Comparison of ENCODE assay signal across 8 mouse cellular contexts in the genomic region with DNA sequence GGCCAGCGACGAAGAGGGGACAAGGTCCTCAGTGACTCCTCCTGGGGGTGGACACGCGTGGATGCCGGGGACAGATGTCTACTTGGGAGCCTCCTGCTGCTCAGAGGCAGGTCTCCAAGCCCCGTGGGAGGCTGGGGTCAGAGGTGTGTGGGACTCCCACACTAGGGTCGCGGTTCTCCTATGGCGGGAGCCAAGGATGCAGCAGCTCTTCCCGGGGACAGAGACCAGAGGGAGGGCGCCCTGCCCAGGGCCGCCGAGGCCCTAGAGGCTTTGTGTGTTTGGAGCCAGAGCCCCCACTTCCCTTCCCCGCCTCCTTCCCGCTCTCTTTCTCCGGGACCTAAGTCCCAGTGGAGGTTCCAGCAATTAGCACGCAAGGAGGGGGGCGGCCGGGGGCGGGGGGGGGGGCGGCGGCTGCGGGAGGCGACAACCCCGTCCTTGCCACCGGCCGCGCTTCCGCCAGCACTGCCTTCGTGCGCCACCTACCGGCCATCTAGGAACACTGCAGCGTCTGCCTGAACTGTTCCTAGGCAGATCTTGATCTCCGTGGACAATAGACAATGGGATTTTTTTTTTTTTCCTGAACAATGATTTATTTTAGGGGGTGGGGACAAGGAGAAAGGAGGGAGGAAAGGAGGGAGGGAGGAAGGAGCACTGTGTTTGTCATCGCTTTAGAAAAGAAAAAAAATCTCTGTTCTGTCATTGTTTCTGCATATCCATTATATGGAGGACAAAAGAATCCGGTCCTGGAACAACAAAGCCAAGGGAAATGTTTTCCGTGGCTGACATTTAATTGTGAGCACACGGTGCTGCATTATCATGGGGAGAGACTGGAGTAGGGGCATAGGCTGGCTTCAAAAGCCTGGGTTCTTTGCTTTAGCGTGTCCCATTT.
DNase-seq lines count a peak whose midpoint lies in the region; ATAC-seq lines count a peak whose summit lies in the region.

No protein-coding gene starts in this region.

- intact Hi-C loops in left cerebral cortex, postnatal 10 days (cut with DNase I), result loop anchor here (1.0 to 10.0 kb wide), 4 partner anchors 91 to 495 kb away; a partner anchor contains a TSS

- H3K9me3 ChIP-seq in hindbrain, embryonic 15.5 days, result no peaks in the 10 kb centered on the region

- H3K36me3 ChIP-seq in hindbrain, embryonic 15.5 days, result no peaks in the 10 kb centered on the region

- H3K27me3 ChIP-seq in hindbrain, embryonic 15.5 days, result no peaks in the 10 kb centered on the region

- H3K27ac ChIP-seq in hindbrain, embryonic 15.5 days (replicated peaks), result peak overlapping the region; percentile 83

- peak; percentile 65 for DNase-seq in R1 (ENCODE audit: low read depth, low spot score)
- peak; percentile 75 for DNase-seq in cerebellum, adult 9-11 months
- DNase-seq in gastrocnemius, adult 18-20 months (ENCODE audit: low spot score), result peak; percentile 75
- peak; percentile 74 to 83 for DNase-seq in left cerebral cortex, postnatal 10 days (ENCODE audit: extremely low spot score in 1 of 2, low spot score in 2 of 2)
- DNase-seq in retina, postnatal 7 days (ENCODE audit: low read depth, low spot score), result peak; percentile 78
- peak; percentile 60 for DNase-seq in urinary bladder, adult 2 months (ENCODE audit: low spot score)

- ATAC-seq in hindbrain, embryonic 15.5 days (ENCODE audit: low FRiP score, low read depth), result peak; percentile 82
- peak; percentile 70 for ATAC-seq in megakaryocyte, adult 5-6 weeks (ENCODE audit: poor library complexity, severe bottlenecking)

- peak overlapping the region; percentile 65 for H3K9ac ChIP-seq in hindbrain, embryonic 15.5 days

- H3K4me2 ChIP-seq in hindbrain, embryonic 15.5 days, result peak overlapping the region; percentile 90

- peak overlapping the region; percentile 46 for H3K4me3 ChIP-seq in hindbrain, embryonic 15.5 days

- 2% methylated on average over 33 of the region's 39 CpGs for WGBS in hindbrain, embryonic 15.5 days

- H3K4me1 ChIP-seq in hindbrain, embryonic 15.5 days (replicated peaks), result peaks cover 17% of the 10 kb centered on the region

Comparison
In these comparisons a context has a peak if more than half of its experiments do, and no peak if none do; other contexts are left out.
1. Peak in every context shown above with its lines: DNase-seq, ATAC-seq, H3K4me3 ChIP-seq and H3K27ac ChIP-seq.